ENCODE assay signal across 15 mouse cellular contexts in genomic region chr11:20216415-20216814, GRCm38 (mm10). TPM values are rescaled to one million over a fixed set of nuclear protein-coding genes. Genes with fewer than 3 reads are reported as not detected.
A peak's percentile ranks its signal among the peaks of the same experiment; 100 is the strongest.
DNase-seq lines count a peak whose midpoint lies in the region; ATAC-seq and TF ChIP-seq lines count a peak whose summit lies in the region.
"Had no signal": no experiment of that assay in that cellular context is flagged by ENCODE, and none has a peak within 500 bp of the region (broad histone marks: within the 10 kb centered on the region; RNA-seq: fewer than 3 reads in every experiment).

No protein-coding gene starts in this region.

- no peak for TF ChIP-seq POLR2A in thymus, adult 2 months (IDR thresholded peaks at IDR 0.05; ENCODE audit: control insufficient read depth, extremely low read depth, insufficient read depth, low read length, poor library complexity)

- no peak overlapping the region for H3K4me2 ChIP-seq in hindbrain, embryonic 12.5 days (replicated peaks)
- no peak overlapping the region for H3K4me2 ChIP-seq in hindbrain, embryonic 16.5 days (ENCODE audit: low read length)
- H3K4me2 ChIP-seq: heart, embryonic 13.5 days; liver, embryonic 15.5 days had no signal

- no peaks in the 10 kb centered on the region for H3K27me3 ChIP-seq in hindbrain, embryonic 12.5 days
- H3K27me3 ChIP-seq in hindbrain, embryonic 16.5 days (replicated peaks; ENCODE audit: control insufficient read depth, insufficient read depth, low read length), result no peaks in the 10 kb centered on the region
- H3K27me3 ChIP-seq in thymus, adult 2 months (ENCODE audit: control insufficient read depth, insufficient read depth, low read length), result no peaks in the 10 kb centered on the region
- H3K27me3 ChIP-seq: heart, embryonic 13.5 days; liver, embryonic 15.5 days had no signal

- no peaks in the 10 kb centered on the region for H3K9me3 ChIP-seq in hindbrain, embryonic 12.5 days (replicated peaks)
- no peaks in the 10 kb centered on the region for H3K9me3 ChIP-seq in hindbrain, embryonic 16.5 days (ENCODE audit: control insufficient read depth, low read length)
- H3K9me3 ChIP-seq: heart, embryonic 13.5 days; liver, embryonic 15.5 days had no signal

- TF ChIP-seq CTCF in thymus, adult 2 months (IDR thresholded peaks at IDR 0.05; ENCODE audit: borderline replicate concordance, control insufficient read depth, extremely low read depth, insufficient read depth, low read length, poor library complexity), result no peak

- H3K9ac ChIP-seq in hindbrain, embryonic 12.5 days, result no peak overlapping the region
- H3K9ac ChIP-seq in hindbrain, embryonic 16.5 days (ENCODE audit: low read depth, low read length), result no peak overlapping the region
- H3K9ac ChIP-seq: heart, embryonic 13.5 days; liver, embryonic 15.5 days had no signal

- H3K36me3 ChIP-seq in hindbrain, embryonic 12.5 days, result peaks cover 45% of the 10 kb centered on the region
- H3K36me3 ChIP-seq in hindbrain, embryonic 16.5 days (ENCODE audit: control insufficient read depth, insufficient read depth, low read length), result peaks cover 17% of the 10 kb centered on the region
- peaks cover 45% of the 10 kb centered on the region for H3K36me3 ChIP-seq in thymus, adult 2 months (ENCODE audit: control insufficient read depth, insufficient read depth, low read length)

- H3K4me1 ChIP-seq in hindbrain, embryonic 12.5 days, result no peaks in the 10 kb centered on the region
- peaks cover 3% of the 10 kb centered on the region; the same call in 1 of the 2 replicates for H3K4me1 ChIP-seq in hindbrain, embryonic 16.5 days (ENCODE audit: control insufficient read depth, insufficient read depth, low read depth, low read length)
- no peaks in the 10 kb centered on the region for H3K4me1 ChIP-seq in thymus, adult 2 months (replicated peaks; ENCODE audit: control insufficient read depth, insufficient read depth, low read length)

- no peak overlapping the region for H3K27ac ChIP-seq in hindbrain, embryonic 12.5 days
- no peak overlapping the region for H3K27ac ChIP-seq in hindbrain, embryonic 16.5 days (ENCODE audit: low read depth, low read length)
- H3K27ac ChIP-seq in thymus, adult 2 months (ENCODE audit: control insufficient read depth, insufficient read depth, low read length), result no peak overlapping the region
- H3K27ac ChIP-seq: heart, embryonic 13.5 days; liver, embryonic 15.5 days had no signal

- ATAC-seq in hindbrain, embryonic 12.5 days (ENCODE audit: low FRiP score), result 0 out of 2 replicates have a peak, but pooled peaks have one; percentile 11
- no peak for ATAC-seq in hindbrain, embryonic 16.5 days

- 90% methylated on average over 4 of the region's 4 CpGs for WGBS in hindbrain, embryonic 12.5 days
- 86% methylated on average over 4 of the region's 4 CpGs for WGBS in hindbrain, embryonic 16.5 days
- WGBS in thymus, adult 2 months, result 95% methylated on average over 4 of the region's 4 CpGs

- peak; percentile 19 for DNase-seq in thymus, adult 2 months
- DNase-seq in thymus, postnatal 36 days, result no peak
- peak; percentile 65 for DNase-seq in R1 (ENCODE audit: low read depth, low spot score)
- DNase-seq in thymus, postnatal 4 days, result peak; percentile 32
- no peak for DNase-seq in adrenal gland, postnatal 10 days
- no peak for DNase-seq in adrenal gland, adult (ENCODE audit: inconsistent age in 2 of 2, low spot score in 1 of 2)
- DNase-seq: adrenal gland, adult 2 months; kidney, postnatal 14 days; spleen, adult 18-20 months had no signal

- H3K4me3 ChIP-seq in hindbrain, embryonic 12.5 days, result no peak overlapping the region
- H3K4me3 ChIP-seq in hindbrain, embryonic 16.5 days (ENCODE audit: low read length), result no peak overlapping the region
- H3K4me3 ChIP-seq in thymus, adult 2 months (ENCODE audit: control insufficient read depth, insufficient read depth, low read length), result no peak overlapping the region
- H3K4me3 ChIP-seq: erythroblast, embryonic 14.5 days; heart, embryonic 13.5 days; liver, embryonic 15.5 days; myocyte had no signal

RNA-seq across cellular contexts. Expression of gene Rab1a, which starts 15.2 kb away (rescaled TPM):
- 271 and 302 TPM in 2 replicates for polyA plus RNA-seq in hindbrain, embryonic 12.5 days (2016; fragmentation: Nextera tagmentation; extraction: Ambion mirVana)
- polyA plus RNA-seq in hindbrain, embryonic 16.5 days (2015; fragmentation: Nextera tagmentation; extraction: Ambion mirVana), result 288 and 320 TPM in 2 replicates
- 38.3 and 38.8 TPM in 2 replicates for polyA plus RNA-seq in thymus, adult 2 months (2012; rRNA removed)
- 100 to 1,000 TPM; 153 to 156 TPM for total RNA-seq in adrenal gland, postnatal 10 days (2021)

RNA-seq across cellular contexts. Expression of gene Cep68, which starts 32.8 kb away (rescaled TPM):
- 34.1 and 35.9 TPM in 2 replicates for polyA plus RNA-seq in hindbrain, embryonic 12.5 days (2016; fragmentation: Nextera tagmentation; extraction: Ambion mirVana)
- 25.8 and 29.1 TPM in 2 replicates for polyA plus RNA-seq in hindbrain, embryonic 16.5 days (2015; fragmentation: Nextera tagmentation; extraction: Ambion mirVana)
- 31.6 and 33.6 TPM in 2 replicates for polyA plus RNA-seq in thymus, adult 2 months (2012; rRNA removed)
- 10 to 100 TPM; 29.6 to 39.8 TPM for total RNA-seq in adrenal gland, postnatal 10 days (2021)

Comparison
In these comparisons a context has a peak if more than half of its experiments do, and no peak if none do; other contexts are left out.
1. DNase-seq: peak in thymus, adult 2 months (single experiment), R1 (single experiment) and thymus, postnatal 4 days (single experiment); none in thymus, postnatal 36 days (0 of 2), adrenal gland, postnatal 10 days (single experiment) and adrenal gland, adult (0 of 2).